ENCODE assay signal across 20 mouse cellular contexts in genomic region chr15:97311211-97311610, GRCm38 (mm10).
DNase-seq lines count a peak whose midpoint lies in the region; ATAC-seq lines count a peak whose summit lies in the region.
"Had no signal": no experiment of that assay in that cellular context is flagged by ENCODE, and none has a peak within 500 bp of the region (broad histone marks: within the 10 kb centered on the region; RNA-seq: fewer than 3 reads in every experiment).

No protein-coding gene starts in this region.

- ATAC-seq in CD4-positive, CD25-positive, alpha-beta regulatory T cell, adult 4 months = no peak
- peak; percentile 15 for ATAC-seq in granulocyte monocyte progenitor cell, adult 5-6 weeks (replicated peaks; ENCODE audit: poor library complexity, severe bottlenecking)
- ATAC-seq in hindbrain, embryonic 14.5 days (ENCODE audit: low FRiP score) = no peak
- ATAC-seq: activated CD4-positive, CD25-positive, alpha-beta regulatory T cell, adult 4 months; forebrain, embryonic 13.5 days; hindbrain, embryonic 16.5 days; inflammation-experienced regulatory T-cells, adult 6 months had no signal

- no peak overlapping the region for H3K4me2 ChIP-seq in hindbrain, embryonic 14.5 days (replicated peaks)
- H3K4me2 ChIP-seq: forebrain, embryonic 13.5 days; heart, embryonic 11.5 days; heart, embryonic 15.5 days had no signal

- no peaks in the 10 kb centered on the region for H3K27me3 ChIP-seq in hindbrain, embryonic 14.5 days (ENCODE audit: control insufficient read depth, insufficient read depth, low read length)
- H3K27me3 ChIP-seq: forebrain, embryonic 13.5 days; heart, embryonic 15.5 days had no signal

- 86% methylated on average over 7 of the region's 7 CpGs for WGBS in hindbrain, embryonic 14.5 days

- no peaks in the 10 kb centered on the region for H3K9me3 ChIP-seq in hindbrain, embryonic 14.5 days (ENCODE audit: control insufficient read depth, low read length)
- H3K9me3 ChIP-seq: embryonic facial prominence, embryonic 10.5 days; forebrain, embryonic 13.5 days; heart, embryonic 15.5 days had no signal

- DNase-seq in CD4-positive, CD25-positive, alpha-beta regulatory T cell, adult 2 months (ENCODE audit: low read depth, low spot score) = peak; percentile 37
- DNase-seq in thymus, postnatal 0 days (ENCODE audit: low spot score) = peak; percentile 17
- no peak for DNase-seq in thymus, postnatal 4 days
- DNase-seq in hindbrain, embryonic 14.5 days (ENCODE audit: low spot score) = no peak
- no peak for DNase-seq in embryo, embryonic 9.5 days (ENCODE audit: extremely low spot score)
- DNase-seq: adrenal gland, postnatal 14 days; cerebellum, adult 11-12 months; cerebellum, adult 9-10 months; cerebellum, postnatal 36 days; gastrocnemius, postnatal 36 days; heart, adult 18-20 months had no signal

- no peak overlapping the region for H3K9ac ChIP-seq in hindbrain, embryonic 14.5 days
- H3K9ac ChIP-seq: forebrain, embryonic 13.5 days; heart, embryonic 15.5 days had no signal

- H3K4me1 ChIP-seq in hindbrain, embryonic 14.5 days (replicated peaks; ENCODE audit: control insufficient read depth, insufficient read depth, low read length) = peaks cover 13% of the 10 kb centered on the region; the same call in 1 of the 2 replicates
- H3K4me1 ChIP-seq: forebrain, embryonic 13.5 days; heart, embryonic 15.5 days had no signal

- no peak overlapping the region for H3K27ac ChIP-seq in hindbrain, embryonic 14.5 days
- H3K27ac ChIP-seq: embryonic facial prominence, embryonic 10.5 days; forebrain, embryonic 13.5 days; heart, embryonic 15.5 days had no signal

- H3K4me3 ChIP-seq in hindbrain, embryonic 14.5 days (replicated peaks; ENCODE audit: low read length) = no peak overlapping the region
- H3K4me3 ChIP-seq: embryonic facial prominence, embryonic 10.5 days; forebrain, embryonic 13.5 days; heart, embryonic 15.5 days had no signal

- H3K36me3 ChIP-seq in hindbrain, embryonic 14.5 days (replicated peaks; ENCODE audit: control insufficient read depth, insufficient read depth) = no peaks in the 10 kb centered on the region
- H3K36me3 ChIP-seq: embryonic facial prominence, embryonic 10.5 days; heart, embryonic 15.5 days had no signal

Comparison
In these comparisons a context has a peak if more than half of its experiments do, and no peak if none do; other contexts are left out.
1. DNase-seq: peak in CD4-positive, CD25-positive, alpha-beta regulatory T cell, adult 2 months (single experiment) and thymus, postnatal 0 days (single experiment); none in thymus, postnatal 4 days (single experiment), hindbrain, embryonic 14.5 days (single experiment) and embryo, embryonic 9.5 days (single experiment).